Mouse (Mus musculus): ENCODE data around the gene Asic4. TPM values are rescaled to one million over a fixed set of nuclear protein-coding genes. Genes with fewer than 3 reads are reported as not detected.
A peak's percentile ranks its signal among the peaks of the same experiment; 100 is the strongest.

The Asic4 gene
- polyA plus RNA-seq, 1 experiment from 2014 or later, result 8.2 TPM

- Histone ChIP-seq H3K4me1 (peaks cover 60% of the 10 kb centered on the region), H3K36me3 (replicated peaks) (no peaks in the 10 kb centered on the region), H3K27ac (peak overlapping the region; percentile 69), H3K9me3 (no peaks in the 10 kb centered on the region), H3K4me2 (peak overlapping the region; percentile 58), H3K9ac (peak overlapping the region; percentile 38; the same call in 1 of the 2 replicates), H3K4me3 (replicated peaks) (peak overlapping the region; percentile 33), H3K27me3 (peaks cover 67% of the 10 kb centered on the region)
- WGBS, result 1% methylated on average over 42 of the region's 42 CpGs
- ATAC-seq (ENCODE audit: low FRiP score), result peak; percentile 68
Observed at GRCm38 (mm10) chr1:75458025-75458788, 8.0 kb downstream of the Asic4 start.

DNA sequence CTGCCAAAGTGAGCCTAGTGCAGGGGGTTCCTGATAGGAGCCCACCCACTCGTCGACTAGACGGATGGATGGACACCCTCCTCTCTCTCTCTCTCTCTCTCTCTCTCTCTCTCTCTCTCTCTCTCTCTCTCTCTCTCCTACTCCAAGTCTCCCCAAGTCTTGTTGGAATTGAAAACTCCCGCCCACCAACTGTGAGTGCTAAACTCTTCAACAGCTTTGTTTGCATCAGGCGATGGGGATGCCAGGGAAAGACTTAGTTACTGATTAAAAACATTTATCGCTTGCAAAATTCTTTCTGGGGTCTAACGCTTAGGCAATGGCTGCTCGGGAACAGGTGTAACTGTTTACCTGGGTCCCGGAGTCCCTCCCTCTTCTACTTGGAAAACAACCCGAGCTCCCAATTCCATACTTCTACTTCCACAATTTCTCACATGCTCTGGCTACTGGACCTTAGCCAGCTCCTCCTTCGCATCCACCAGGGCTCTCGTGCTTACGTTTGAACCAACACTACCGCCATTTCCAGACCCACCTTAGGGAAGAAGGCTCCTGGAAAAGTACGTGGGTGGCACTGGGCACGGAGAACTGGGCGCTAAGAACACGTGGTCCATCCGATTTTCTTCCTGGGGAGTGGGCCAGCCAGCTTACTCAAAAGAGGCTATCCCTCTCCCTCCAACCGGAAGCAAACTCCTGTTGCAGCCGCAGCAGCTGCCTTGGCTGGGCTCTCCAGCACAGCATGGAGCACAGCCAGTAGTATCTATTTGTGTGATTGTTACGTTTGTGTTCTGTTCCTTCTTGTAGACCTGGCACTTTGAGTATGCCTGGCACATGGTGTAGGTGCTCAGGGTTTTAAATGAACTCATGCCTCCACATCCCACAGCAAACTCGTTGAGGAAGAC, 8.8 kb downstream of the Asic4 start:
- Histone ChIP-seq H3K4me1 (peaks cover 59% of the 10 kb centered on the region), H3K9me3 (no peaks in the 10 kb centered on the region), H3K27me3 (peaks cover 66% of the 10 kb centered on the region), H3K27ac (peak overlapping the region; percentile 69), H3K36me3 (replicated peaks) (no peaks in the 10 kb centered on the region), H3K4me3 (replicated peaks) (peak overlapping the region; percentile 33), H3K9ac (peak overlapping the region; percentile 38; the same call in 1 of the 2 replicates), H3K4me2 (peak overlapping the region; percentile 58)
- ATAC-seq (ENCODE audit: low FRiP score), result no peak
- 19% methylated on average over 23 of the region's 23 CpGs for WGBS

DNA sequence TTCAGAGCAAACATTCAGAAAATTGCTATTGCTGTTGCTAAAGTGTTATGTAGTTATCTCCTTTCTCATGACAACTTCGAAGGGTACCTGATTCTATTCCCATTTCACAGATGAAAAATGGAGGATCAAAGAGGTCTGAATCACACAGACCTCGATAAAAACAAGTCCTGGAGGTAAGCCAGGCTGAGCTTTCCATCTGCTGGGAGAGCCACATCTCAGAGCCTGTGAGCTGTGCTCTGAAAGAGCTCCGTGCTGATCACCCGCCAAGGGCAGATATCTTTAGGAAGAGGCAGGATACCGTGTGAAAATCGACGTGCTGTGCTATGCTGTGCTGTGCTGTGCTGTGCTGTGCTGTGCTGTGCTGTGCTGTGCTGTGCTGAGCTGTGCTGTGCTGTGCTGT, 10.1 kb downstream of the Asic4 start:
- Histone ChIP-seq H3K4me3 (replicated peaks) (no peak overlapping the region), H3K27me3 (peaks cover 67% of the 10 kb centered on the region), H3K27ac (no peak overlapping the region), H3K36me3 (replicated peaks) (no peaks in the 10 kb centered on the region), H3K9ac (no peak overlapping the region), H3K9me3 (no peaks in the 10 kb centered on the region), H3K4me2 (no peak overlapping the region), H3K4me1 (peaks cover 59% of the 10 kb centered on the region)
- no peak for ATAC-seq (ENCODE audit: low FRiP score)
- 77% methylated on average over 7 of the region's 7 CpGs for WGBS

DNA sequence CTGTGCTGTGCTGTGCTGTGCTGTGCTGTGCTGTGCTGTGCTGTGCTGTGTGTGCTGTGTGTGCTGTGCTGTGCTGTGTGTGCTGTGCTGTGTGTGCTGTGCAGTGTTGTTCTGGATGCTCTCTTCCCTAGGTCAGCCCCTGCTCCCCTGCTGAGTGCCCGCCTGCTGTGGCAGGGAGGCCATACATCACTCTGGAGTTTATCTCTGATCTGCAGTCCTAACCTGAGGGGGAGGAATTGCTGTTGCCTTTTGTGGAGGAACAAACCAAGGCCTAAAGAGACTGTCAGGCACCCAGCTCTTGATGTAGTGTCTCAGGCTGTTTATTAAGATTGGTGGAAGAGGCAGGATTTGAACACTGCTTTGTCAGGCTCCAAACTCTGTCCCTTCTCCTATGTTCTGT, 12.4 kb downstream of the Asic4 start:
- no peak overlapping the region for H3K27ac ChIP-seq

DNA sequence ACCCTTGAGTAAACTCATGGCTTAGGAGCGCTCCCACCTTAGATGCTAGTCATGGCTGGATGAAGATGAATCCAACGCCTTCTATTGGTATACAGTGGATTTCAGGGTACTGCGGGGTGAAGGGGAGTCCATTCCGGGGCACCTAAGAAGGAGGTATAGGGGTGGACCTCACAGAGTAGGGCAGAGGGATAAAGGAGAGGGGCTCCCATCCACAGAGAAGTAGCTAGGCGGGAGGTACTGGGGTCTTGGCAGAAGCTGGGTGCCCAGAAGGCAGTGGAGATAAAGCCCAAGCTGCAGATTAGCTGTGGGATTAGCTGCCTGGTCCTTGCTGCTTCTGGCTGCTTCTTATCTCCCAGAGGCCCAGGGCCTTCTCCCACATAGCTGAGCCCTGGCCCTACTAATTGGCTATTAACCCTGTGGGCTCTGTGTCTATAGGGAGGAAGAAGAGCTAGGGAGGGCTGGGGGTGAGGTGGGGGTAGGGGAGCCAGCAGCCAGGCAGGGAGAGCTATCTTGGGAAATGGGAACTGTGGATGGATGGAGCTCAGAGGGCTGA, 13.5 kb downstream of the Asic4 start:
- Histone ChIP-seq H3K4me1 (peaks cover 33% of the 10 kb centered on the region), H3K4me3 (replicated peaks) (no peak overlapping the region), H3K27me3 (peaks cover 57% of the 10 kb centered on the region), H3K9ac (no peak overlapping the region), H3K27ac (no peak overlapping the region), H3K36me3 (replicated peaks) (no peaks in the 10 kb centered on the region), H3K9me3 (no peaks in the 10 kb centered on the region), H3K4me2 (no peak overlapping the region)
- no peak for ATAC-seq (ENCODE audit: low FRiP score)
- WGBS, result 59% methylated on average over 5 of the region's 5 CpGs

More for the DNA sequence above, 12.4 kb downstream of the Asic4 start:
- Histone ChIP-seq H3K9ac (no peak overlapping the region), H3K4me3 (replicated peaks) (no peak overlapping the region), H3K4me2 (no peak overlapping the region), H3K27me3 (peaks cover 58% of the 10 kb centered on the region), H3K4me1 (peaks cover 41% of the 10 kb centered on the region), H3K9me3 (no peaks in the 10 kb centered on the region), H3K36me3 (replicated peaks) (no peaks in the 10 kb centered on the region)
- ATAC-seq (ENCODE audit: low FRiP score), result no peak
- WGBS, result 42% methylated on average over 1 of the region's 1 CpGs

DNA sequence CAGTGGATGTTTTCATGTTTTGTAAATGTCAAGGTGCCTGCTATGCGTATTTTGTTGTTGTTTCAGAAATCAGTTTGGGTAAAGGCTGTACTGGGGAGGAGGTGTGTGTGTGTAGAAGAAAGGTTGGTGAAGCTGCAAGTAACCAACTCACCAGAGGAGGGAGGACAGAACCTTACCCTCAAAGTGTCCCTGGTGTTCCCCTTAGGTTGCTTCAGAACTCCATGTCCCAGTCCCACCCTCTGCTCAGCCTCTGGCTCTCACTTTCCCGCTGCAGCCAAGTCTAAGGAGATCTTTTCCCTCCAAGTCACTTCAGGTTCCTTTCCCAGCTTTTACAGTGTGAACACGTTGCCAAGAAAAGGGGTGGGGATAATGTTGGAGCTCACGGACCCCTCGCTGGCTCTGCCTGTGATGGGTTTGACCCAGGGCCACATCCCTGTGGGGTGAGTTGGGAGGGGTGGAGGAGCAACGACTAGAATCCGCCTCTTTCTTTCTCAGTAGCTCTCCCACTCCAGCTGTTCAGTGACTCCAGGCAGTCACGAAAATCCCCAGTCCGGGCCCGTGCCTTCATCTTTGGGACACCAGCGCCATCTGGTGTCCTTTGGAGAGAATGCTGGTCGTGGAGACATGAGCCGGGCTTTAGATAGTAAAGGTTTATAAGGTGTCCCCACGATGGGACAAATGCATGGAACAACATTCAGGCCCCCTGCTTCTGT, 17.1 kb downstream of the Asic4 start:
- 7% methylated on average over 14 of the region's 14 CpGs for WGBS

GRCm38 (mm10) chr1:75469287-75469825, 19.1 kb downstream of the Asic4 start:
- Histone ChIP-seq H3K4me3 (replicated peaks) (no peak overlapping the region), H3K9ac (no peak overlapping the region), H3K27ac (no peak overlapping the region), H3K36me3 (replicated peaks) (peaks cover 22% of the 10 kb centered on the region), H3K9me3 (no peaks in the 10 kb centered on the region), H3K4me1 (peaks cover 16% of the 10 kb centered on the region; the same call in 1 of the 2 replicates), H3K4me2 (no peak overlapping the region), H3K27me3 (peaks cover 41% of the 10 kb centered on the region)
- ATAC-seq (ENCODE audit: low FRiP score), result no peak
- 85% methylated on average over 17 of the region's 17 CpGs for WGBS

More for the DNA sequence above, 17.1 kb downstream of the Asic4 start:
- Histone ChIP-seq H3K9me3 (no peaks in the 10 kb centered on the region), H3K4me3 (replicated peaks) (no peak overlapping the region), H3K4me1 (peaks cover 27% of the 10 kb centered on the region; the same call in 1 of the 2 replicates), H3K27ac (no peak overlapping the region), H3K4me2 (no peak overlapping the region), H3K36me3 (replicated peaks) (peaks cover 2% of the 10 kb centered on the region; the same call in 1 of the 2 replicates), H3K9ac (no peak overlapping the region), H3K27me3 (peaks cover 50% of the 10 kb centered on the region)
- ATAC-seq (ENCODE audit: low FRiP score), result peak; percentile 78

- no peak overlapping the region for H3K4me3 ChIP-seq (replicated peaks)
- no peak overlapping the region for H3K27ac ChIP-seq
- no peaks in the 10 kb centered on the region for H3K9me3 ChIP-seq
- peaks cover 18% of the 10 kb centered on the region for H3K27me3 ChIP-seq
- no peak for ATAC-seq (ENCODE audit: low FRiP score)
- H3K9ac ChIP-seq, result no peak overlapping the region
- H3K4me1 ChIP-seq, result peaks cover 33% of the 10 kb centered on the region
- no peak overlapping the region for H3K4me2 ChIP-seq
- peaks cover 46% of the 10 kb centered on the region for H3K36me3 ChIP-seq (replicated peaks)
- WGBS, result 90% methylated on average over 11 of the region's 11 CpGs
Observed at GRCm38 (mm10) chr1:75476441-75476840, 26.2 kb downstream of the Asic4 start.

- 11% methylated on average over 35 of the region's 35 CpGs for WGBS
- peak overlapping the region; percentile 86 for H3K4me3 ChIP-seq (replicated peaks)
- H3K36me3 ChIP-seq (replicated peaks), result peaks cover 43% of the 10 kb centered on the region
- H3K9ac ChIP-seq, result 0 out of 2 replicates have a peak overlapping the region, but pooled peaks have one; percentile 21
- H3K4me1 ChIP-seq, result peaks cover 36% of the 10 kb centered on the region
- peaks cover 28% of the 10 kb centered on the region for H3K27me3 ChIP-seq
- H3K4me2 ChIP-seq, result peak overlapping the region; percentile 90
- peak; percentile 12; the same call in 1 of the 2 replicates for ATAC-seq (ENCODE audit: low FRiP score)
- H3K27ac ChIP-seq, result no peak overlapping the region
- no peaks in the 10 kb centered on the region for H3K9me3 ChIP-seq
Observed at GRCm38 (mm10) chr1:75477264-75477965, 27.2 kb downstream of the Asic4 start.

DNA sequence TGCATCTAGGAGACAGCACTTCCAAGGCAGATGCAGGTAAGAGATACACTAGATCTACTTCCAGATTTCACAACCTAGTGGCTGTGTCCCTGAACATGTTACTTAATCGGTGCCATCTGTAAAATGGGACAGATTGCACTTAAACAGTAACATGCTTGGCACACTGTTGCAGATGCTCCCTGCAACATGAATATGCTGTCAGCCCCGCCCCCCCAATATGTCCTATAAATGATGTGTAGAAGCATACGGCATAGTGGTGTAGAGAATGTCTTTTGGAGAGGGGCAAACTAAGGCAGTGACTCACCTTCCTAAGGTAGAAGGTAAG, 27.7 kb downstream of the Asic4 start:
- Histone ChIP-seq H3K36me3 (replicated peaks) (peaks cover 38% of the 10 kb centered on the region), H3K4me3 (replicated peaks) (peak overlapping the region; percentile 86), H3K4me2 (peak overlapping the region; percentile 90), H3K9ac (peak overlapping the region; percentile 85; the same call in 1 of the 2 replicates), H3K4me1 (peaks cover 41% of the 10 kb centered on the region), H3K27ac (no peak overlapping the region), H3K27me3 (peaks cover 33% of the 10 kb centered on the region), H3K9me3 (no peaks in the 10 kb centered on the region)
- ATAC-seq (ENCODE audit: low FRiP score), result no peak
- 51% methylated on average over 3 of the region's 3 CpGs for WGBS

DNA sequence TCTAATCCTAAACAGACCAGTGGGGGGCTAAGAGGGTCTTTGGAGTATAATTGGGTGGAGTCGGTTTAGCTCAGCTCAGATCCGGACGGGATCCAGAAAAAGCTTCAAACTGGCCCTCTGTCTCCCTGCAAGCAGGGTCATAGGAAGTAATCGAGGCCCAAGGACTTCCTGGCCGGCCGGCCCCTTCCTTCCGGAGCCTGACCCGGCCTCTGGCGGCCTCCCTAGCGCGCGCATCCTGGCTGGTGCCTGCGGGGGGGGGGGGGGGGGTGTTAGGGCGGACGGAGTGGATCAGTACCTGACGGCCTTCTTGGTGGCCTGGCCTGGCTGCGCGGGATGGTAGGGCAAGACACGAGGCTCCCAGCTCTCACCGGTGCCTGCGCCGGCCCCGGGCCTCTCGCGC, 28.3 kb downstream of the Asic4 start:
- Histone ChIP-seq H3K9ac (peak overlapping the region; percentile 85), H3K27me3 (peaks cover 39% of the 10 kb centered on the region), H3K36me3 (replicated peaks) (peaks cover 33% of the 10 kb centered on the region), H3K4me3 (replicated peaks) (peak overlapping the region; percentile 86), H3K4me1 (peaks cover 41% of the 10 kb centered on the region), H3K9me3 (no peaks in the 10 kb centered on the region), H3K4me2 (peak overlapping the region; percentile 90), H3K27ac (peak overlapping the region; percentile 75; the same call in 1 of the 2 replicates)
- 0% methylated on average over 20 of the region's 25 CpGs for WGBS
- no peak for ATAC-seq (ENCODE audit: low FRiP score)

Measured in forebrain, embryonic 12.5 days (tissue).